Mouse (Mus musculus) gastrocnemius, adult 18-20 months (tissue): ENCODE results near the gene Xpo6. TPM values are rescaled to one million over a fixed set of nuclear protein-coding genes. Genes with fewer than 3 reads are reported as not detected.

Experiments used
- DNase-seq: peaks from one replicate; pipeline ENCODE4 v3.0.0; 2021; ENCODE audit warnings: low spot score
- total RNA-seq, 2 experiments: library from RNA; stranded (reverse); gene quantifications; 2 replicates each; pipeline ENCODE4 v1.2.3; 2021

Gene Xpo6
- total RNA-seq, 2 experiments from 2014 or later: 11.5 to 11.8 TPM

GRCm38 (mm10) chr7:126134634-126135321 lies 65.5 kb downstream of the Xpo6 start:
- no peak for DNase-seq

DNA sequence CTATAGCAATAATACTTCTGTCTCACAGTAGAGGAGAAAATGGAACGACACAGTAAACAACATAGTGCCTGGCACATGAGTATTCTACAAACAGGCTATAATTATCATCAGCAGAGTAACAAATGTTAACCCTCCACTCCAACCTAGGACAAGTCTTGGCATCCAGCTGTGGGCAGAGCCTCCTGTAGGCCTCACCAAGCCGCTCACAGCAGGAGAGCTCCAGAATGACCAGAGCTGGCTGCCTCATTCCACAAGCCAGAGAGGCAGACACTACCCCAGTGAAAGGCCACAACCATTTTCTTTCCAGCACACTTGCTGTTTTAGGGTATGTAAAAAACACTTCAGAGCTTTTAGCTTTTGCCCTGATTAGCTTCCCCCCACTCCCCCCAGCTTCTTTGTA lies 72.6 kb downstream of the Xpo6 start:
- no peak for DNase-seq

- DNase-seq: no peak
Measured at GRCm38 (mm10) chr7:126126502-126126901, 73.8 kb downstream of the Xpo6 start.

DNA sequence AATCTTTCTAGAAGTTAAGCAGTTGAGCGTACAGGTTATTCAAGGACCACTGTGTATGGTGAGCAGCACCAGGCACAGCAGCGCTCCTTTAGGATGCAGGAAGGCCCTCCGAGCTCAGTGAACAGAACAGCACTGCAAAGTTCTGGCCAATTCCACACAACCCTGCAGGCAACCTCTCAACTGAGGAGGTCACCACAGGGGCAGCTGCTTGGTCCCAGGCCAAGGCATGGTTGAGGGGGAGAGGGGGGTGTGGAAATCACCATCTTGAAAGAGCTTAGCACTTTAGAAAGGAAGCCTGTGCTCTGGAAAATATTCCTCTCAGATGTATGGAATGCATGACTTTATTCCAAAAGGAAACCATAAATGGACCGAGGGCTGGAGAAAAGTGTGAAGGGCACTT lies 78.8 kb downstream of the Xpo6 start:
- no peak for DNase-seq

DNA sequence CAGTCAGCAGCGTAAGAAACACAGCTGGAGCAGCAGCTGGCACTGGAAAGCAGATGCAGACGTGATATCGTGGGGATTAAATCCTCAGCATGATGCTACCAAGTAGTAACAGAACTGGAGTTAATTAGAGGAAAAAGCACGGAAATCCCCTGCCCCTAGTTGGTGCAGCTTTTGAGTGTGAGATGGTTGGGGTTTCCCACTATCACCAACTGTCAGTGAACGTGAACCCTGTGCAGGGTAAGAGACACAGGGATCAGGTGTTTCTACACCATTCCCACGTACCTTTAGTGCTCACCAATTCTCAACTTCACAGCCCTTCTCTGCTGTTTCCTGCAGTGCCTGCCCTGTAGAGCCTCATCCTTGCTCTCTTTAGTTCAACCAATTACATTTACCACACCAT lies 80.5 kb downstream of the Xpo6 start:
- no peak for DNase-seq

- DNase-seq: no peak
Measured at GRCm38 (mm10) chr7:126113263-126113662, 87.0 kb downstream of the Xpo6 start.

GRCm38 (mm10) chr7:126111230-126111629 lies 89.1 kb downstream of the Xpo6 start:
- no peak for DNase-seq

- DNase-seq: no peak
Measured at GRCm38 (mm10) chr7:126109898-126110297, 90.4 kb downstream of the Xpo6 start.

GRCm38 (mm10) chr7:126100440-126100839 lies 99.9 kb downstream of the Xpo6 start:
- DNase-seq: no peak

DNA sequence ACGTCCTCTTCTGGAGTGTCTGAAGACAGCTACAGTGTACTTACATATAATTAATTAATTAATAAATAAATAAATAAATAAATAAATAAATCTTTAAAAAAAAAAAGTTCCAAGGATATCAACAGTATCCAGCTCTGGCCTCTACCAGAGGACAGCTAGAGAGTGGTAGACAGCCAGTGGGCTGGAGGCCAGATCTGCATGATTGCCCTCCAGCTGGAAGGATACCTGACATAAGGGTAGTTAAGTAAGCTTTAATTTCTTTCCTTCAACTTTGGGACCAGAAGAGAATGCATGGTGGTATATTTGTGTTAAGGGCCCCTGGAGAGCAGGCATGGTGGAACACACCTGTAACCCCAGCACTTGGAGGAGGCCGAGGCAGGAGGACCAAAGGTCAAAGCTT lies 100.5 kb downstream of the Xpo6 start:
- DNase-seq: no peak

DNA sequence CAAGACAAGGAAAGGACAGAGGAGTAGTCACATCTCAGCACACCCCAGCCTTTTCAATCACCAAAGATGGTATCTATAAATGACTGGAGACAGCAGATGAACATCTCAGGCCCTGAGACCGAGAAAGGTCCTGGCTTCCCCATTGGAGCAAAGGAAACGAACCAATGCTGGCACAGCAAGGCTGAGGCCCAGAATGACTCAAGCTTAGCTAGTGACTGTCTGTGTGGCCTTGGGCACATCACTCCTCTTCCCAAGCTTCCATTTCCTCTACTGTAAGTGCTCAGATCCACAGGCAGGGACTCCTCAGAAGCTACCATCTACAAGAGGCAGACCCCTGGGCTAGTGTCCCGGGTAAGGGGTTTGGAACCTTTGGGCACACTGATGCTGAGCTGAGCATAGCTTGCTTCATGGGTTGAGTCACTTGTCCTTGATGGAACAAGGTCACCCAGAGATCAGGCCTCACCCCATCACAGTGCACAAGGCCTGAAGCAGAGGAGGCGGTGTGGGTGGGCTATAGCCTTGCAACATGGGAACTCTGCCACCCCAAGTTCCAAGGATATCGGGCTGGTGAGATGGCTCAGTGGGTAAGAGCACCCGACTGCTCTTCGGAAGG lies 101.0 kb downstream of the Xpo6 start:
- no peak for DNase-seq

DNA sequence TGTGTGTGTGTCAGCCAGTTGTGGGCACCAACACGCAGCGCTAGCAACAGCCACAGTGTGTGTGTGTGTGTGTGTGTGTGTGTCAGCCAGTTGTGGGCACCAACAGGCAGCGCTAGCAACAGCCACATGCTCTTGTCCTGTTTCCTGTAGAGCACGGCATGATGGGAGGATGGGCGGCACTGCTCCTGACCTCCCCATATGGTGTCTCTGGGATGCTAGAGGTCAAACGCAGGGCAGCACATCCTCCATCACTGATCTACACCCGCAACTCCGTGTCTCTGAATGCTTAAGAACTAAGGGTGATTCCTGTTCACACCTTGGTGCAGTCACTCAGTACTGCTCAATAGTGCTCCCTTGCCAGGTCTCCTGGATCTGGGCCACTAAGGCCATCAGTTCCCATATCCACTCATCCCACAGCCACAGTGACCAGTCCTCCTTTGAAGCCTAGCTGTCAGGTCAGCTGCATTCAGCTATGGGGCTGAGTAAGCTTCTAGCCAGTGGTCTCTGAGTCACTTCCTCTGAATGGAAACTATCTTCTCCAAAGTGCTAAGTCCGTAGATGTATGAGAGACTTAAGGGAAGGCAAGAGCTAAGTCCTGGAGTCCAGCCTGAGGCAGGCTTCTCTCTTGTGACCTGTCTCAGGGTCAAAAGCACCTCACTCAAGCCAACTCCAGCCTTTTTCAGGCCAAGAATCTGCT lies 102.9 kb downstream of the Xpo6 start:
- DNase-seq: no peak

GRCm38 (mm10) chr7:126096596-126096995 lies 103.7 kb downstream of the Xpo6 start:
- no peak for DNase-seq

DNA sequence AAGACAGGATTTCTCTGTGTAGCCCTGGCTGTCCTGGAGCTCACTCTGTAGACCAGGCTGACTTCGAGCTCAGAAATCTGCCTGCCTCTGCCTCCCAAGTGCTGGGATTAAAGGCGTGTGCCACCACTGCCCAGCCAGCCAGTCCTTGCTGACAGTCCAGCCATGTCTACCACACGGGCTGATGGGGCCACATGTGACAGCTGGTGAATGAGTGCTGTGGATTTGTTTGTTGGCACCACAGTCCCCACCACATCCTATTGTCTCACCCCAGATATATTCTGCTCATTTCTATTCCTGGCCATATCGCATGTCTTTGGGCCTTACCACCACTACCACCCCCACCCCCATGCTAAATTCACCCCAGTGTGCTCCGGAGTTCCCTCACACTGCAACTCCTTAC lies 105.6 kb downstream of the Xpo6 start:
- DNase-seq: no peak

GRCm38 (mm10) chr7:126093162-126093561 lies 107.1 kb downstream of the Xpo6 start:
- no peak for DNase-seq

- peak; percentile 47 for DNase-seq
Measured at GRCm38 (mm10) chr7:126089782-126090181, 110.5 kb downstream of the Xpo6 start.

GRCm38 (mm10) chr7:126088155-126088554 lies 112.1 kb downstream of the Xpo6 start:
- no peak for DNase-seq

DNA sequence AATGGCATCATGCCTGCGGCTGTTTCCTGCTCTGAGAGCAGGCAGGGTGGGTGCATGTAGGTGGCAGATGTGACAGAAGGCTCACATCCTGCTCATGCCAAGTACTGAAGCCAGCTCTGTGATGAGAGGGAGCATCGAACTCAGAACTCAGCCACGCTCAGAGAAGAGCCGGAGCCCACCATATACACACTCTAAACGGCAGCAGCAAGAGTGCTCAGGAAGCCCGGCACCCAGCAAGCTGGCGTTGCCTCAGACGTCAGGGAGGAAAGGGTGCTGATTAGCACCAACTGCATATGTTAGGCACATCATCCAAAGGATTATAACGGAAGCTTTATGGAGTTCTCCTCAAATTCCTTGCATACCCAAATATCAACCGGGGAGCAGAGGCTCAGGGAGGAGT lies 112.7 kb downstream of the Xpo6 start:
- no peak for DNase-seq

DNA sequence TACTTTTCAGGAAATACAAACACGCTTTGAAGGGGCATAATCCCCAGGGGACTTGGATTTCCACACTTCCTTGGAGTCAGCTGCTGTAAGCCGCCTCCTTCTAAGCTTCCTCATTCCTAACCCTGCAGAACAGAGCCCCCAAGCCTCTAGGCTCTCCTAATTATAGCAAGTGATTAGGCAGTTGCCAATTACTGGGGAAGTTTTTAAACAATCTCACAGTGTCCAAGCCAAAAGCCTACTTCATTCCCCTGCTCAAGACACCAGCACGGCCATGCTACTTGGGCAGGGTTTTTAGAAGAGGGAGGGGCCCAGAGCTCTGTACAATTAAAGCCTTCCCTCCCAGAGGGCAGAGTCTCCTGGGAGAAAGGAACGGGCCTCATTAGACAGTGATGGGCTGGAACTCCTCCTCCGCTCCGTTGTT lies 114.0 kb downstream of the Xpo6 start:
- no peak for DNase-seq

GRCm38 (mm10) chr7:126085154-126085553 lies 115.1 kb downstream of the Xpo6 start:
- DNase-seq: no peak

DNA sequence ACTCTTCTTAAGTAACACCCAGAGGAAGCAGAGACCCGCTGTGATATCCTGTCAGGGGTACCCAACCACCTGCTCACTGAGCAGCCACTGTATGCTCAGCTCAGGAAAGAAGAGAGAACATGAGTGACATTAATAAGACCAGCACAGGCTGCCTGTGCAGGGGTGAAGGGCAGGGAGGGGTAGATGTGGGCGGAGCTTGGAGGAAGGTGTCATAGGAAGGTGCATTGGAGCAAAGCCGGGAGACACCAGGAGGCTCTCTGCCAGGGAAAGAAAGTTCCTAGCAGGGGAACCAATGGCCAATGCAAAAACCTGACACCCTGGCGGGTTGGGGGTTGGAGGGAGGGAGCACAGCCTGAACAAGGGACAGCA lies 116.3 kb downstream of the Xpo6 start:
- no peak for DNase-seq

DNA sequence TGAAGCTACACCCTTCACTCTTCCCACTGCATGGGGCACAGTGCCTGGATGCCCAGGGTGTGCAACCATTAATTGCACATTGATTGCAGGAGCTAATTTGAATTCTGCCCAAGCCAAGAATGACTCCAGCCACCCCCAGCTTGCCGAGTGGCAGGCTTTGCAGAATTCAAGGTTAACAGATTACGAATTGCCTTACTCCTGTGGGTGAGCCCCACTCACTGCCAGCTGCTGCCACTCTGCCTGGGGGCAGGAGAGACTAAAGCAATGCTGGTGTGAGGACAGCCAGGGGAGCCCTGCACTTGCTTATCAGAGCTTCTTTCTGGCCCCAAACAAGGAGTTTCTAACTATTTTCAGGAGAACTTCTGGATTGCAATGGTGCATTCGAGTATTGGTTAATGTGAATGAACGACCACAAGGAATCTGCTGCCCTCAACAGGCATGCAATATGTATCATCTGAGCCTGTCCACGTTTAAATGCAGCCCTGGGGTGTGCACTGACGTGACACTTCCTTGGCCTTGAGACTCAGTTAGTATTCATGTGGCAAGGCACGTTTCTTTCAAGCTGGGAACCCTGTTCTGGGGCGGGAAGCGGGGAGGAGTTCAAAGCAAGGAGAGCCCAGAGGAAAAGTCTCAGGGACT lies 116.8 kb downstream of the Xpo6 start:
- DNase-seq: no peak
